Mouse (Mus musculus): ENCODE measurements around the gene Ptpn1. TPM values are rescaled to one million over a fixed set of nuclear protein-coding genes. Genes with fewer than 3 reads are reported as not detected.

The Ptpn1 gene
- total and polyA plus RNA-seq, 3 experiments = 69.8 to 131 (median 77.6) TPM

GRCm38 (mm10) chr2:167986762-167987161 is 54.9 kb downstream of the Ptpn1 start (continued):
- TF ChIP-seq KAT2A (IDR thresholded peaks at IDR 0.05; ENCODE audit: insufficient replicate concordance, low read length) = no peak
- TF ChIP-seq GABPA (IDR thresholded peaks at IDR 0.05; ENCODE audit: insufficient replicate concordance, low read depth, low read length) = no peak
- TF ChIP-seq ZNF384 (IDR thresholded peaks at IDR 0.05; ENCODE audit: low read depth, low read length) = no peak
- no peak for TF ChIP-seq E2F4 (IDR thresholded peaks at IDR 0.05; ENCODE audit: insufficient replicate concordance, low read depth, low read length)
- TF ChIP-seq CHD2 (IDR thresholded peaks at IDR 0.05; ENCODE audit: low read length) = no peak

DNA sequence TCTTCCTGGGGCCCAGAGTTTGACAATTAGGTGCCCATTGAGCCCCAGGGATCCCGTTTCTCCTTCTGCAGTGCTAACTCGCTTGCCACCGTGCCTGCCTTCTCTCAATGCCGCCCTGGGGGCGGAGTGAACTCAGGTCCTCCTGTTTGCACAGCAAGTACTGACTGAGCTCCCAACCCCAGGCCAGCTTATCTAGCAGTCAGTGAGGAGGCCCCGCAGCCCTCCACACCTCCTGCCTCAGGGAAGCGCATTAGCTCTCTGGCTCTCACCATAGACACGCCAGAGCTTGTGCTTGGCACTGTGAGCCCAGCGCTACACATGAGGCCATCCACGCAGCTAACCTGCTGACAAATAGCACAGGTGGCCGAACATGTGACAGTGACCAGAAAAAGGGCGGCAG is 55.8 kb downstream of the Ptpn1 start:
- no peak overlapping the region for H3K27ac ChIP-seq (ENCODE audit: insufficient read depth, low read depth)
- in situ Hi-C loops (cut with MboI; ENCODE audit: low pct_ligation_motif_present, low pct_unique_long_range_greater_than_20kb, low sequenced_read_pairs) = no loop called here
- H3K27me3 ChIP-seq (replicated peaks) = peaks cover 38% of the 10 kb centered on the region
- peaks cover 5 to 9% of the 10 kb centered on the region in 2 experiments; a peak in 3 of 4 replicates for H3K4me1 ChIP-seq (ENCODE audit: control insufficient read depth in 1 of 2, insufficient read depth in 2 of 2)
- no peak for DNase-seq (ENCODE audit: extremely low read depth)
- no peak for TF ChIP-seq E2F4 (IDR thresholded peaks at IDR 0.05; ENCODE audit: insufficient replicate concordance, low read depth, low read length)
- TF ChIP-seq NRF1 (IDR thresholded peaks at IDR 0.05; ENCODE audit: low read depth, low read length) = no peak
- TF ChIP-seq MXI1 (IDR thresholded peaks at IDR 0.05; ENCODE audit: low read depth, low read length) = no peak
- no peak for TF ChIP-seq MAFK (IDR thresholded peaks at IDR 0.05; ENCODE audit: insufficient replicate concordance, low read length)
- no peak for TF ChIP-seq TBP (conservative IDR thresholded peaks at IDR 0.05; ENCODE audit: low read depth, low read length)
- TF ChIP-seq NELFE (IDR thresholded peaks at IDR 0.05; ENCODE audit: low read depth, low read length) = no peak
- no peak for TF ChIP-seq ZKSCAN1 (IDR thresholded peaks at IDR 0.05; ENCODE audit: borderline replicate concordance, low read depth, low read length)
- no peak for TF ChIP-seq ZNF384 (IDR thresholded peaks at IDR 0.05; ENCODE audit: low read depth, low read length)
- no peak for TF ChIP-seq TCF12 (IDR thresholded peaks at IDR 0.05; ENCODE audit: low read depth, low read length)
- no peak for TF ChIP-seq MEF2A (IDR thresholded peaks at IDR 0.05; ENCODE audit: borderline replicate concordance, low read depth, low read length)
- TF ChIP-seq RCOR1 (conservative IDR thresholded peaks at IDR 0.05; ENCODE audit: low read depth, low read length) = no peak
- H3K36me3 ChIP-seq (replicated peaks in 1 of 2; ENCODE audit: control insufficient read depth in 1 of 2, insufficient read depth in 1 of 2, low read length in 1 of 2) = no peaks in the 10 kb centered on the region
- H3K79me2 ChIP-seq (replicated peaks; ENCODE audit: control insufficient read depth, extremely low read depth, insufficient read depth, poor library complexity, severe bottlenecking) = no peaks in the 10 kb centered on the region
- H3K9me3 ChIP-seq (replicated peaks; ENCODE audit: low read length) = no peaks in the 10 kb centered on the region
- no peak overlapping the region for H3K4me2 ChIP-seq (ENCODE audit: insufficient read depth, low read depth, poor library complexity, severe bottlenecking)
- no peak overlapping the region for H3K4me3 ChIP-seq (replicated peaks in 1 of 3; ENCODE audit: low read depth in 2 of 3, low read length in 2 of 3, poor library complexity in 1 of 3)
- no peak overlapping the region for H3K9ac ChIP-seq (ENCODE audit: insufficient read depth, low read depth)
- dilution Hi-C loops (cut with MboI; ENCODE audit: extremely low pct_ligation_motif_present, extremely low pct_unique_long_range_greater_than_20kb, low sequenced_read_pairs) = no loop called here

- dilution Hi-C loops (cut with MboI; ENCODE audit: extremely low pct_ligation_motif_present, extremely low pct_unique_long_range_greater_than_20kb, low sequenced_read_pairs) = no loop called here
- H3K9ac ChIP-seq (ENCODE audit: insufficient read depth, low read depth) = no peak overlapping the region
These were observed 57.5 kb downstream of the Ptpn1 start for GRCm38 (mm10) chr2:167989310-167989709.

More at GRCm38 (mm10) chr2:167989310-167989709, 57.5 kb downstream of the Ptpn1 start:
- Histone ChIP-seq H3K36me3 (replicated peaks in 1 of 2; ENCODE audit: control insufficient read depth in 1 of 2, insufficient read depth in 1 of 2, low read length in 1 of 2) (no peaks in the 10 kb centered on the region), H3K4me3 (replicated peaks in 1 of 3; ENCODE audit: low read depth in 2 of 3, low read length in 2 of 3, poor library complexity in 1 of 3) (no peak overlapping the region), H3K27me3 (replicated peaks) (peaks cover 55% of the 10 kb centered on the region), H3K4me1 (ENCODE audit: control insufficient read depth in 1 of 2, insufficient read depth in 2 of 2) (peaks cover under 1% of the 10 kb centered on the region in 2 experiments; a peak in 3 of 4 replicates), H3K9me3 (replicated peaks; ENCODE audit: low read length) (no peaks in the 10 kb centered on the region), H3K27ac (ENCODE audit: insufficient read depth, low read depth) (no peak overlapping the region), H3K79me2 (replicated peaks; ENCODE audit: control insufficient read depth, extremely low read depth, insufficient read depth, poor library complexity, severe bottlenecking) (no peaks in the 10 kb centered on the region), H3K4me2 (ENCODE audit: insufficient read depth, low read depth, poor library complexity, severe bottlenecking) (no peak overlapping the region)
- TF ChIP-seq ZNF384 (IDR thresholded peaks at IDR 0.05; ENCODE audit: low read depth, low read length) = no peak
- no peak for TF ChIP-seq ZC3H11A (IDR thresholded peaks at IDR 0.05; ENCODE audit: low read depth, low read length)
- no peak for TF ChIP-seq POLR2AphosphoS2 (IDR thresholded peaks at IDR 0.05; ENCODE audit: low read depth, low read length)
- no peak for TF ChIP-seq TBP (conservative IDR thresholded peaks at IDR 0.05; ENCODE audit: low read depth, low read length)
- TF ChIP-seq SIN3A (IDR thresholded peaks at IDR 0.05; ENCODE audit: low read length) = no peak
- no peak for TF ChIP-seq MAFK (IDR thresholded peaks at IDR 0.05; ENCODE audit: insufficient replicate concordance, low read length)
- TF ChIP-seq GABPA (IDR thresholded peaks at IDR 0.05; ENCODE audit: insufficient replicate concordance, low read depth, low read length) = no peak
- TF ChIP-seq EP300 (IDR thresholded peaks at IDR 0.05; ENCODE audit: low read length) = no peak
- TF ChIP-seq UBTF (IDR thresholded peaks at IDR 0.05; ENCODE audit: low read depth, low read length) = no peak
- TF ChIP-seq JUND (conservative IDR thresholded peaks at IDR 0.05; ENCODE audit: low read depth, low read length) = no peak
- in situ Hi-C loops (cut with MboI; ENCODE audit: low pct_ligation_motif_present, low pct_unique_long_range_greater_than_20kb, low sequenced_read_pairs) = no loop called here
- DNase-seq (ENCODE audit: extremely low read depth) = no peak

All from CH12.LX (cell line).